In the genomic region with DNA sequence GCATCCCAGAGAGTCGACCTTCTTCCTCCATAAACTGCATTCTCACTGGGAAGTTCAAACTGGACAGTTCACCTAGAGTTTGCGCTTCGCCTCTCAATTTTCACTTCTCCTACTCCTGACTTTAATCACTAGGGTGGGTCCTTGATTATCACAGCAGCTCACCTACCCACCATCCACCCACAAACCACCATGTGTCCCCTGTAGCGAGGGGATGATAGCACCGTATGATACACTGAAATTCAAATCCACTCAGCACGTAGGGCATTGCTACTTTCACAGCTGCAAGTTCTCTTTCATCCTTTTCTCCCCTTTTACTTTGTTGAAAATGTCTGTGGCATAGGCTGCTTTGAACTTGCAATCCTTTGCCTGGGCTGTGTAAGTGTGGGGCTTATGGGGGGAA, we compare ENCODE assay signal across 22 mouse cellular contexts.
DNase-seq lines count a peak whose midpoint lies in the region; ATAC-seq and TF ChIP-seq lines count a peak whose summit lies in the region.
"Had no signal": no experiment of that assay in that cellular context is flagged by ENCODE, and none has a peak within 500 bp of the region (broad histone marks: within the 10 kb centered on the region; RNA-seq: fewer than 3 reads in every experiment).

No protein-coding gene starts in this region.

- no peak overlapping the region for H3K4me3 ChIP-seq in left cerebral cortex, adult 2 months
- H3K4me3 ChIP-seq: embryonic facial prominence, embryonic 10.5 days; embryonic facial prominence, embryonic 12.5 days; forebrain, embryonic 13.5 days; forebrain, embryonic 15.5 days had no signal

- ATAC-seq in megakaryocyte progenitor cell, adult 5-6 weeks (replicated peaks; ENCODE audit: poor library complexity), result peak; percentile 23; the same call in 1 of the 2 replicates
- ATAC-seq: CD4-positive, CD25-positive, alpha-beta regulatory T cell, adult 4 months; forebrain, embryonic 13.5 days; forebrain, embryonic 15.5 days; forebrain, postnatal 0 days had no signal

- intact Hi-C loops in left cerebral cortex, adult 2 months (cut with DNase I), result loop anchor here (10.0 kb wide), 1 partner anchor 278 kb away; the partner anchor contains the start of gene Dio2
- intact Hi-C loops in left cerebral cortex, postnatal 14 days (cut with DNase I), result no loop called here

- 0 out of 2 replicates have a peak overlapping the region, but pooled peaks have one; percentile 6 for H3K27ac ChIP-seq in left cerebral cortex, adult 2 months
- H3K27ac ChIP-seq: embryonic facial prominence, embryonic 10.5 days; embryonic facial prominence, embryonic 12.5 days; forebrain, embryonic 13.5 days; forebrain, embryonic 15.5 days had no signal

- no peak for DNase-seq in left cerebral cortex, adult 2 months (ENCODE audit: extremely low spot score in 1 of 2, low spot score in 2 of 2)
- no peak for DNase-seq in left cerebral cortex, postnatal 14 days (ENCODE audit: low spot score in 2 of 2)
- DNase-seq in thymus, postnatal 0 days (ENCODE audit: low spot score), result peak; percentile 12
- no peak for DNase-seq in thymus, postnatal 10 days (ENCODE audit: low spot score in 2 of 2)
- no peak for DNase-seq in heart, adult 9 months (ENCODE audit: low spot score in 2 of 2)
- no peak for DNase-seq in adrenal gland, adult 2 months
- DNase-seq: adrenal gland, adult 8-10 months; adrenal gland, postnatal 14 days; adrenal gland, postnatal 36 days; B cell, adult 2 months; cerebellum, adult 11-12 months; cerebellum, adult 2 months; cerebellum, adult 9-10 months; cerebellum, postnatal 10 days; cerebellum, postnatal 25 days; forebrain, postnatal 0 days had no signal

- TF ChIP-seq CTCF in left cerebral cortex, adult 2 months (IDR thresholded peaks at IDR 0.05), result no peak
